Mouse (Mus musculus) bone marrow macrophage, adult 2 months (primary cell): ENCODE results near the gene Nmi. TPM values are rescaled to one million over a fixed set of nuclear protein-coding genes. Genes with fewer than 3 reads are reported as not detected.

ENCODE experiments used
- H3K27ac ChIP-seq: 2 replicates; pipeline ENCODE4 v1.5.1; 2012; ENCODE audit warnings: low read depth, low read length; ENCODE audit not compliant: insufficient read depth
- H3K4me1 ChIP-seq: 2 replicates; pipeline ENCODE4 v1.6.1; 2012; ENCODE audit warnings: low read length; ENCODE audit not compliant: control insufficient read depth, insufficient read depth
- H3K4me3 ChIP-seq: 2 replicates; pipeline ENCODE4 v1.5.1; 2012; ENCODE audit warnings: mild to moderate bottlenecking, low read length, moderate library complexity; ENCODE audit not compliant: insufficient read depth
- CTCF ChIP-seq: IDR thresholded peaks from 2 replicates; pipeline ENCODE4 v1.5.1; 2012; ENCODE audit warnings: low read depth, mild to moderate bottlenecking, low read length, moderate library complexity
- POLR2A ChIP-seq: IDR thresholded peaks from 2 replicates; pipeline ENCODE4 v1.6.1; 2012; ENCODE audit warnings: mild to moderate bottlenecking, low read depth, low read length, borderline replicate concordance
- polyA plus RNA-seq: library from polyadenylated mRNA; stranded (reverse); fragments of >200 nt; gene quantifications from 2 replicates; pipeline ENCODE4 v1.2.4, GENCODE M21; 2012; ENCODE audit not compliant: missing spikeins, insufficient read depth, insufficient read length

Nmi gene
- polyA plus RNA-seq, 1 experiment, result 33.7 TPM

DNA sequence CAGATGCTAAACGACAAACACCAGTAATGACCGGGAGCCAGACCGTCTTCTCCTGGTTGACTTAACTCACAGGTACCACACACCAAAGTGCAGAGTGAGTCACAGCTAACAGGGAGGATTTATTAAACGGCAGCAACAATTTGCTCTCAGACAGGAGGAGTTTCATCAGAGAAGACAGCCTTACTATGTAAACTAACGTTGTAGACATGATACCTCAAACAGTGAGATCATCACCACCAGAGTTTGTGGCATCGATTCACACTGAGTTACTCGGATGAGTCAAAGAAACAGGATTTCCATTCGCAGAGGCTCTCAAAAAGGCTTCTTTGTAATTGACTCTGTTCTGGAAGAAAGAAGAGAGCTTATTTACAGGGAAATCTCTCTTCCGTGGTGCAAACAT, 12.9 kb upstream of the Nmi start:
- TF ChIP-seq CTCF, result no peak
- no peak for TF ChIP-seq POLR2A
- Histone ChIP-seq H3K4me1 (peaks cover 16% of the 10 kb centered on the region), H3K27ac (no peak overlapping the region), H3K4me3 (no peak overlapping the region)

DNA sequence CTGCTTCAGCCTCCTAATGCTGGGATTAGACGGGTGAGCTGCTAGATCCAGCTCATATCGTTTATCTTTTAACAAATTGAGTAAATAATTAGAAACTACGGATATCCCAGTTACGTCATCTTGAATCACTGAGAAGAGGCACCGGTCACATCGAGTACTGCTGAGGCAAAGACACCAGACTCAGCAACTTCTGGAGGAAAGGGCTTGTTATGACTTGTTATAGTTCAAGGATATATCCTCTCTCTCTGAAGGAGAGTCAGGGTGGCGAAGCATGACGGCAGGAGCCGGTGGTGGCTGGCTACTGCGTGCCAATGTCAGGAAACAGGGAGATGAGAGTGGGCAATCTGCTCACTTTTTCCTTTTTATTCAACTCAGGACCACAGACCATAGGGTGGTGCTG, 11.9 kb upstream of the Nmi start:
- Histone ChIP-seq H3K27ac (no peak overlapping the region), H3K4me3 (no peak overlapping the region), H3K4me1 (peaks cover 16% of the 10 kb centered on the region)
- TF ChIP-seq CTCF (no peak), POLR2A (no peak)

DNA sequence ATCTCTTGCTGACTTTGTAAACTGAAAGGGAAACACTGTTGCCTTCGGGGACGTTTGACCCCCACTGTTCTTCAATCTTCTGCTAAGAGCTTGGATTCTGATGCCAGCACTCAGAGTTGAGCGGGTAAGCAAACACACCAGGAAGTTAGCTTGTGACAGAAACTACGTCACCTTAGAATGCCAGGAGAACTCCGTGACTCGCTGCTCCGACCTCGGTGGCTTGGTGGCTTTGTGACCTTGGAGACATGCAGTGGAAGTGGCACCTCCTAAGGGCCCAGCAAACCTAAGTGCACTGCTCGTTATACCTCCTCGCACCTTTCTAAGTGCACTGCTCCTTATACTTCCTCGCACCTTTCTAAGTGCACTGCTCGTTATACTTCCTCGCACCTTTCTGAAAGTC, 9.0 kb upstream of the Nmi start:
- Histone ChIP-seq H3K27ac (no peak overlapping the region), H3K4me1 (peaks cover 16% of the 10 kb centered on the region), H3K4me3 (no peak overlapping the region)
- TF ChIP-seq POLR2A, result no peak

DNA sequence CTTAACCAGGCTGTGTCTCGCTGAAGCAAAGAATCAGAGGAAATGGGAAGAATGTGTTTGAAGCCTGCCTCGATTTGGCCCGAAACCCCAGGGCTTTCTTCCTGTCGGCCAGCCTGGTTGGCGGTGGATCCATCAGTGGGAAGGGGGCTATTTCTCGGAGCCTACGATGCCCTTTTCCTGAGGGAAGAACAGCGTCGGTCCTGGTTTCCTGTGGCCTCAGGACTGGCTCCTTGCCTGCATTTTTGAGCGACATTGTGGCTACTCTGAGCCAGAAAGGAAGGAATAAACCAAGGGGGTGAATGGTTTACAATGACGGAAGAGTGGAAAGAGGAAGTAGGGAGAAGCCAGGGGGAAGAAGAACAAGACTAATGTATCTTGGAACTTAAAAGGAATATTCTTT, 8.3 kb upstream of the Nmi start:
- TF ChIP-seq POLR2A (no peak), CTCF (no peak)
- Histone ChIP-seq H3K4me1 (peaks cover 11% of the 10 kb centered on the region), H3K4me3 (peak overlapping the region; percentile 26), H3K27ac (peak overlapping the region; percentile 14)

DNA sequence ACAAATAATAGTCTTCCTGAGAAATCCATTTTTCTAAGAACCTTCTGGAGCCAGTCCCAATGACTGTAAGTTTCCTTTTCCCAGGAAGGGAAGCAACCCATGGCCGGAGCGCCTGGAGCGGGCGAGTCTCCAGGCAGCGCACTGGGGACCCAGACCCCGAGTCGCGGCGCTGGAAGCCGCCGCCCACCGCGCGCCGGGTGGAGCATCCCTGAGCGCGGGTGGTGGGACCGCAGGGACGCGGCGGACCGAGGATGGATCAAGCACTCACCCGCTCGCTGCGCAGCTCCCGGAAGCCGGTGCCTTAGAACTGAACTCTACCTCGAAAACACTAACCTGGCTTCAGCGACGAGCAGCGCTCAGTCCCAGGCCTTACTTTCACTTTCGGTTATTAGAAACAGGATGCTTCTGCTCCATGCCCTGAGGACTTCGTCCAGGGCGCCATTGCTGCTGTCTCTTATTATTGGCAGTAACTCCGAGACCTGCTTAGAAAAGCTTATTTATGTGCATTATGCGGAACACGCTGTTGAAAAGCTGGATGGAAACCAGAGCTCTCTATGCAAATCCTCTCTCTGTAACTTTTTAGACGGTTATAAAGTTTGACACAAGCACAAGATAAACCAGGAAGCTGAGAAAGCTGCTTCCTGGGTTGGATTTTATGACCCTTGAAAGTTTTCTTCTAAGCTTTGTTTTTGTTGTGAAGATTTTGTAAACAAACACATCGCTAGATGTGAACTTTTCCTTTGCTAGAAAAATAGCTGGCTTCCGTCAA, 469 bp downstream of the Nmi start:
- peak overlapping the region; percentile 59 for H3K27ac ChIP-seq
- TF ChIP-seq CTCF, result no peak
- no peak for TF ChIP-seq POLR2A
- peaks cover 5% of the 10 kb centered on the region for H3K4me1 ChIP-seq
- H3K4me3 ChIP-seq, result peak overlapping the region; percentile 83

DNA sequence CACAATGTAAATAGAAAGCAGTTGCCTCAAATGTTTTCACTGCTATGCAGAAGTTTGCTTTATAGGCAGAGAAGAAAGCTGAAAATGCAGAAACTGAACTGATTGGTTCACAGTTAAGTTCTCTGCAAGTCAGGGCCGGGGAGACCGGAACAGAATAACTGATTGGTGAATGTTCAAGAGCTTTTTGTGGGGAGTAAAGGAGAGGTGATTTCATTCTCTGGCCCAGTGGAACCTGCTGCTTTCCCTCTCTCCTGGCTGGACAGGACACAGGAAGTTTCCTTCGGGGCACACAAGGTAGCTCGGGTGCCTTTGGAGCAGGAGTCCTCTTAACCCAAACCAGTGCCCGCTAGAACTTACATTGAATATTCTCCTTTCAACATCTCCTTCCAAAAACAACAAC, 1.2 kb downstream of the Nmi start:
- peak overlapping the region; percentile 59 for H3K27ac ChIP-seq

DNA sequence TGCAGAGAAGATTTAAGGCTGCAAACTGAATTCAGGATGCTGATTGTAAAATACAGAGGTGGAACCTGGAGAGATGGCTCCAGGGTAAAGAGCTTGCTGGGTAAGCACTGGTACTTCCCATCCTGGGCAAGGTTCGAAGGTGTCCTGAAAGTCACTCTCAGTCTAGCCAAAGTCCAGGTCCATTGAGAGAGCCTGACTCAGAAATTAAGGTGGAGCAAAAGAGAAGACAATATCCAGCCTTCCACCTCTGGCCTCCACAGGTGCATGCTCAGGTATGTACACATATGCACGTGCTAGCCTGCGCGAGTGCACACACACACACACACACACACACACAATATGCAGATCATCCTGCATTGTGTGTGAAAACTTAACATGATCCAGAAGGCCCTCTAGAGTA, 2.4 kb downstream of the Nmi start:
- Histone ChIP-seq H3K27ac (no peak overlapping the region), H3K4me1 (peaks cover 7% of the 10 kb centered on the region), H3K4me3 (no peak overlapping the region)
- no peak for TF ChIP-seq POLR2A
- TF ChIP-seq CTCF, result no peak

More for the DNA sequence above, 1.2 kb downstream of the Nmi start:
- TF ChIP-seq POLR2A (no peak), CTCF (no peak)
- Histone ChIP-seq H3K4me1 (peaks cover 7% of the 10 kb centered on the region), H3K4me3 (peak overlapping the region; percentile 83)

DNA sequence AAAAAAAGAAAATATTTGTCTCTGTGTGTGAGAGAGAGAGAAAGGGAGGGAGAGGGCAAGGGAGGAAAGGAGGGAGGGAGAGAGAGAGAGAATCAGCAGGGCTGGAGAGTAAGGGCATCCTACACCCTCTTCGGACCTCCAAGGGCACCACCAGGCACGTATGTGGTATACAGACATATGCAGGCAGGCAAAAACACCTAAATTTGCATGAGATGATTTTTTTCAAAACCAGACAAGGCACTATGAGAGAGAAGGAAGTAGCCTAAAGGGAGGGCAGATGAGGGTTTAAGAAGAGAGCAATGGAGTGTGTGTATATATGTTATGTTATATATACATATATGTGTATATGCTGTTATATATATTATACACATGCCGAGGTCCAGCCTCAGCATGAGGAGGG, 6.0 kb downstream of the Nmi start:
- no peak overlapping the region for H3K27ac ChIP-seq
- H3K4me1 ChIP-seq, result 0 out of 2 replicates have a peak, but pooled peaks cover 2% of the 10 kb centered on the region
- no peak overlapping the region for H3K4me3 ChIP-seq
- TF ChIP-seq POLR2A (no peak), CTCF (no peak)

DNA sequence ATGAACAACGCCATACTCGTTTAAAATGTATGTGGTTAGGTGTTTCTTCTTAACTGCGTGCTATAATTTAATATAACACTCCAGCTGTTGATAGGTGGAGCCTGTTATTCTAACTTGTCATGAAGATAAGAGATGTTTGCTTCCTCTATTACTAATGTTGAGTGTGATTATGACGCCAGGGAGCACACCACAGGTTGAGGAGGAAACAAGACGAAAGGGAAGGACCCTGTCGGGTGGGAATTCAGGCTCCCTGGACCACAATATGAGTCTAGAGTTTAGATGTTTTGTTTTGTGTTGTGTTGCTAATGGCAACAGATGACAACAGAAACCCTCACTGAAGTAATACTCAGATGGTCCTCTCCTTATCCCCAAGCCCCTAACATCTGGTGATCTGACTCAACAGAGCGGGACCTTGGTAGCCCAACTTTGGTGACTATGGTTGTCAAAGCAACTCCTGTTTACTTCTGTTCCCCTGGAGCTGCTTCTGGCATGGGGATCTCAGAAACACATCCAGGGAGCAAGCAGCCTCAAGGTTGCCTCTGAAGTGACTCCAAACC, 19.6 kb downstream of the Nmi start:
- Histone ChIP-seq H3K4me3 (no peak overlapping the region), H3K27ac (no peak overlapping the region), H3K4me1 (no peaks in the 10 kb centered on the region)
- TF ChIP-seq CTCF, result no peak
- no peak for TF ChIP-seq POLR2A

DNA sequence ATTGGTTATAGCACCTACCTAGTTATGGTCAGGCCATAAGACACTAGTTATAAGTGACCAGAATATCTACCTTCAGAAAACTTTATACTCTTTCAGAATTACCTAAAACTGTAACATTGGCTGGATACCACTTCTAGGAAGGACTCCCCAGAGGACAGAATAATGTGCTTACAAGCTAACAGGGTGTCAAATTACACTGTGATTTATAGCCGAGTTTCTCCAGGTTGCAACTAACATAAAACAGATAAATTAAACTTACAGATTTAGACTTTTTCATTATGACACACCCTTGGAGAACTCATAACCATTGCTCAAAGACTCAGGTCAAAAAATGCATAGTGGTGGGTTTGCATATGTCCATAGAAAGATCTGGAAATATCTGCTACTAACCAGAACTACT, 22.4 kb downstream of the Nmi start:
- Histone ChIP-seq H3K27ac (no peak overlapping the region), H3K4me3 (no peak overlapping the region), H3K4me1 (no peaks in the 10 kb centered on the region)
- no peak for TF ChIP-seq POLR2A
- TF ChIP-seq CTCF, result no peak
